In the genomic region with DNA sequence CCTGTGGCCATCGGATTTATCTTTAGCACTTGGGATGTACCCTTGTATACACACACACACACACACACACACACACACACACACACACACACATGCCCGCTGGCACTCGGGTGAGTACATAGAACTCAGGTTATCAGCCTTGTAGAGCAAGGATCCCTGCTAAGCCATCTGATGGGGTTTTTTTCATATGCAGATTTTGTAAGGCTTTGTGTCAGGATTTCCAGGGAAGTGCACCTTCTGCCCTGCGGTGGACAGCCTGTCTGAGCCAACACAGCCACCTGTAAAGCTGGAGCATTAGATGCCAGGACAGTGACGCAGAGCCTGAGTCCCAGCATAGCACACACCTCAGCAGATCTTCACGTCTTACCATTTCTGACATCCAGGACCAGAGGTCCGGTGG, we compare ENCODE assay signal across 21 mouse cellular contexts. TPM values are rescaled to one million over a fixed set of nuclear protein-coding genes. Genes with fewer than 3 reads are reported as not detected.
"Had no signal": no experiment of that assay in that cellular context is flagged by ENCODE, and none has a peak within 500 bp of the region (broad histone marks: within the 10 kb centered on the region; RNA-seq: fewer than 3 reads in every experiment).

No protein-coding gene starts in this region.

- H3K4me3 ChIP-seq: midbrain, embryonic 10.5 days; midbrain, embryonic 12.5 days; myocyte; neural tube, embryonic 13.5 days; neural tube, embryonic 15.5 days; stomach, embryonic 15.5 days had no signal

- H3K27ac ChIP-seq: midbrain, embryonic 10.5 days; midbrain, embryonic 12.5 days; neural tube, embryonic 13.5 days; neural tube, embryonic 15.5 days; stomach, embryonic 15.5 days; stomach, postnatal 0 days had no signal

- H3K36me3 ChIP-seq: midbrain, embryonic 10.5 days; midbrain, embryonic 12.5 days; neural tube, embryonic 13.5 days; neural tube, embryonic 15.5 days; stomach, embryonic 15.5 days had no signal

- DNase-seq: lung, adult 18-20 months; lung, embryonic 14.5 days; lung, postnatal 10 days; lung, postnatal 4 days; midbrain, embryonic 14.5 days; retina, postnatal 1 day; right cerebral cortex, adult 18-20 months; right cerebral cortex, postnatal 25 days; right cerebral cortex, postnatal 4 days; spleen, adult 18-20 months; thymus, adult 2 months; thymus, postnatal 25 days; thymus, postnatal 4 days had no signal

- H3K4me1 ChIP-seq: stomach, embryonic 15.5 days had no signal

- H3K27me3 ChIP-seq: neural tube, embryonic 13.5 days; stomach, embryonic 15.5 days had no signal

RNA-seq across cellular contexts. Expression of a gene that starts 21.8 kb away (rescaled TPM):
- polyA plus RNA-seq: myocyte; neural tube, embryonic 11.5 days had no signal

RNA-seq across cellular contexts. Expression of a gene that starts 53.1 kb away (rescaled TPM):
- polyA plus RNA-seq: myocyte had no signal
